Mouse (Mus musculus): ENCODE data around the gene Tas2r134.

DNA sequence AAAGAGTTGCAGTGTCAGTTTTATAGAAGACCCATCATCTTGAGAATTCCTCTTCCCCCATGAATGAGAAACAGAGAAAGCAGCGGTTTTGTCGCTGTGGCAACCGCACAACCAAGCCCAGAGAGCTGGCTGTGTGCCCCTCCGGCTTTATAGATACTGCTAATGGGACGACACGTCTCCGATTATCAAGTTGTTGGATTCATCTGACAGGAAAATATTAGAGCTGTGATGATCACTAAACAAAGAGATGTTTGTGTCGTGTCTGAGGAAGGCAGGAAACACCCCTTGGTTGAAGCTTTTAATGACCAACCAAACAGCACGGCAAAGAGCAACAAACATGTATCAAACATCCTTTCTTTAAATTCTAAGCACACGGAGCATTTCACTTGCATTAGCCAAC lies 17.0 kb upstream of the Tas2r134 start:
- TF ChIP-seq CTCF (IDR thresholded peaks at IDR 0.05; ENCODE audit: extremely low read depth, insufficient read length, insufficient replicate concordance, low read depth, low read length) (no peak), POLR2A (IDR thresholded peaks at IDR 0.05; ENCODE audit: low read depth, low read length) (no peak)
